Mouse (Mus musculus): Measurements from ENCODE around the gene Olfr103. TPM values are rescaled to one million over a fixed set of nuclear protein-coding genes. Genes with fewer than 3 reads are reported as not detected.

Olfr103 gene
- total RNA-seq (2015) (not detected in 2 replicates), total RNA-seq (2017) (not detected in 2 replicates)

DNA sequence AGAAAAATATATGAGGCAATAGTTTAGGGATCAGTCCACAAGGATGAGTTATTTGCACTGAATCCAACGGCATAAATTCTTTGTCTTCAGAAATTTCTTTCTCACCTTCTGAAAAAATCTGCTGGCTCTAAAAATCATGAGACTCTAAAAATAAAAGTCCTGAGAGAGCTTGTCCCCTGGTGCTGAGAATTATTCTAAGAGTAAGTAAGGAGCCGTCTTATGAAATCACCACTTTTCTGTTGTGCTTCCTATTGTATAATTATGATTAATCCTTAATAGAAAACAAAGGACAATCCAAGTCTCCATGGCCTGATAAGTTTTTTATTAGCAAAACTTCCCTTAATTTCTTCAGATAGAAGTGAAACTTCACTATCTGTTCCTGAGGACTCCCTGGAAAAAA lies at the start of gene Olfr103:
Gene Olfr103 (minus strand): TSS at position 101 of the 400 bp plus-strand sequence.
- no peak for ATAC-seq (ENCODE audit: poor library complexity, severe bottlenecking)

DNA sequence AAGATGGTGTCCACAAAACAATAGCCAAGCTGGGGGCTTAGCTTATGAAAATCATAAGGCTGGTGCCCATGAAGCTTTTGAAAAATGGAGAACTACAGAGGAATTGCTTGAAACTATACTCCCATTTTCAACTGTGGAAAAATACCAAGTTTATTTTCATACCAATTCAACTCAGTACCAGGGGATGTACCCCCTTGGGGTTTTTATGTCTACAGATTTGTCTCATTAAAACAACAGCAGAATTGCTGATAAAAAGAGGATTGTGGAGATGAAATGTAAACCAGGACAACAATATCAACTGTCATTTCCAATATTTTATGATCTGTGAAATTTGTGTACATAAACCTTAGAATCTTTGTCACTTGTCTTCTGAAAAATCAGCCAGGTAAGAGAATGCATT lies 39.2 kb upstream of the Olfr103 start, which contains the start of gene Olfr105-ps:
Gene Olfr105-ps (plus strand): TSS at position 301 of the 400 bp plus-strand sequence.
- no peak for ATAC-seq (ENCODE audit: poor library complexity, severe bottlenecking)

DNA sequence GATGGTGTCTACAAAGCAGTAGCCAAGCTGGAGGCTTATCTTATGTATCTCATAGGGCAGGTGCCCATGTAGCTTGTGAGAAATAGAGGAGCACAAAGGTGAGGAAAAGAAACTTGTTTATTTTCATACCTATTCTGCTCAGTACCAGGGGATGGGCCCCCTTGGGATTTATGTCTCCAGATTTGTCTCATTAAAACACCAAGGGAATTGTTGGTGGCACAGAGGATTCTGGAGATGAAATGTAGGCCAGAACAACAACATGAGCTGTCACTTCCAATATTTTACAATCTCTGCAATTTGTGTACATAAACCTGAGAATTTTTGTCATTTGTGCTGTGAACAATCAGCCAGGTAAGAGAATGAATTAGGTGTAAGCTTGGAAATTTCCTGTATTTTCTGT lies 19.8 kb upstream of the Olfr103 start, which contains the start of gene Olfr104-ps:
Gene Olfr104-ps (plus strand): TSS at position 301 of the 400 bp plus-strand sequence.
- ATAC-seq (ENCODE audit: poor library complexity, severe bottlenecking) = no peak

DNA sequence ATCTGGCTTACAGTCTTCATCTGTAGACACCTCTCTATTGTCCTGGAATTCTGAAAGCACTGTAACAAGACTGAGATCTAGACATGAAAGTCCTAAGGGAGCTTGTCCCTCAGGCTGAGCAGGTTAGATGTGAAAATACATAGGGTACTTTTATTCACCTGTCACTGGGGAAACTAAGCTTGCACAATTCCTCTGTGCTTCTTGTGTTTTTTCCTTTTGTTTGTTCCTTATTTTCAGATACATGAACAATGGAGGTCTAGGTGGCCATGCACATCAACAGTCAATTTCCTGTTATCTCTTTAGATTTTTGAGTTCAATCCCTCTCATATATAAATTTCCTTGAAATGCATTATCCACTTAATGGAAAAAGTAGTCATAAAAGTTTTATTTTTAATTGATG lies 22.5 kb downstream of the Olfr103 start, which contains the start of gene Olfr102:
Gene Olfr102 (minus strand): TSS at position 101 of the 400 bp plus-strand sequence.
- ATAC-seq (ENCODE audit: poor library complexity, severe bottlenecking) = no peak

DNA sequence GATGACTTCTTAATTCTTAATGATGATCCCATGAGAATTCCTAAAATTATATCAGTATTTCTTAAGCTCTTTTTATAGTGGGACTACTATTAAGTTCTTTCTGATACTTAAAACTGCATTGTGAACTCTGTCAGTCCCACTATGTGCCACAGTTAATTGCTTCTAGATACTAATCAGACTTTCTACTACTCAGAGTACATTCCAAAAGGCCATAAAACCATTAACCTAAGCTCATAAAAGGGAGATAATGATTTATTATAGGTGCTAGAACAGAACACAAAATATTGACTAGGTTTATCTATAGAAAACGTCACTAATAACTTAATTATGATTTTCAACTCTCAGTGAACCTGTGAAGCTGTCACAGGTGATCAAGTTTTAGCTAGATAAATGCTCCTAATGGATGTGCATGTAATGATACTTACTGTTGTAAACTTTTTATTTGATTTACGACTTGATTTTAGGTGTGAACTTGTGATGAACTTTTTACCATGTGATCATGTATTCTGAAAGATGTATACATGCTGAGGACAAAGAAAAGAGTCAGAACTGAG lies 29.3 kb downstream of the Olfr103 start:
- no peak for ATAC-seq (ENCODE audit: poor library complexity, severe bottlenecking)

DNA sequence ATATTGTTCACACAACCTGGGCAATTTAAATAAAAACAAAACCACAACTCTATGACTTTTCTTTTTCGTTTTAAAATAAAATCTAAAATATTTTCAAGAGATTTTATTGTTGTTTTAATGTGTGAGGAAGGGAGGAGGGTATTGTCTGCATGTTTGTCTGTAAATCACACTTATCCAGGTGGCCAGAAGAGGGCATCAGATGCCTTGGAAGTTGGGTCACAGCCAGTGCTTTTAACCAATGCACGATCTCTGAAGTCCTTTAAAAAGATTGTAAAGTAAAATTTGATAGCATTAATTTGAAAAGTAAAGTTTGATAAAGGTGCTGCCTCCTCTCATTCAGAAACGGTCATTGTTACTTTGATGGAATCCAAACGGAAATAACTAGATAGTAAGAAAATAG lies 31.0 kb downstream of the Olfr103 start:
- no peak for ATAC-seq (ENCODE audit: poor library complexity, severe bottlenecking)

DNA sequence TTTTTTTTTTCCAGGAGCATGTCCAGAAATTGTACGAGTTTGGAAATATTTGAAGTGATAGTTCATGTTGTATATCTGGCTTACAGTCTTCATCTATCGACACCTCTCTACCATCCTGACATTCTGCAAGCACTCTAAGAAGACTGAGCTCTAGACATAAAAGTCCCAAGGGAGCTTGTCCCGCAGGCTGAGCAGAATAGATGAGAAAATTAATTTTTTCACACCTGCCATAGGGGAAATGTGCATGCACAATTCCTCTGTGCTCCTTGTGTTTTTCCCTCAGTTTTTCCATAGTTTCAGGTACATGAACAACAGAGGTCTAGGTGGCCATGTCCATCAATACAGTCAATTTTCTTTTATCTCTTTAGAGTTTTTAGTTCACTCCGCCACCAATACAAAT lies 35.3 kb downstream of the Olfr103 start, which contains the start of gene Olfr101:
Gene Olfr101 (minus strand): TSS at position 101 of the 400 bp plus-strand sequence.
- no peak for ATAC-seq (ENCODE audit: poor library complexity, severe bottlenecking)

Other genes with a start within 250 kb of the Olfr103 start
- not detected in 2 replicates for gene Olfr91, start 241.4 kb downstream of the Olfr103 start, total RNA-seq (2015)
- gene Olfr91, start 241.4 kb downstream of the Olfr103 start, total RNA-seq (2017) = not detected in 2 replicates
- gene Olfr92, start 219.6 kb downstream of the Olfr103 start, total RNA-seq (2015) = not detected in 2 replicates
- gene Olfr92, start 219.6 kb downstream of the Olfr103 start, total RNA-seq (2017) = not detected in 2 replicates
- gene Olfr93, start 178.2 kb downstream of the Olfr103 start, total RNA-seq (2015) = not detected in 2 replicates
- not detected in 2 replicates for gene Olfr93, start 178.2 kb downstream of the Olfr103 start, total RNA-seq (2017)
- not detected in 2 replicates for gene Ubd, start 145.8 kb downstream of the Olfr103 start, total RNA-seq (2015)
- 0.40 TPM in 1 of 2 replicates, not detected in the other for gene Ubd, start 145.8 kb downstream of the Olfr103 start, total RNA-seq (2017)
- gene Olfr94, start 138.7 kb downstream of the Olfr103 start, total RNA-seq (2015) = not detected in 2 replicates
- gene Olfr94, start 138.7 kb downstream of the Olfr103 start, total RNA-seq (2017) = not detected in 2 replicates
- not detected in 2 replicates for gene Olfr95, start 126.6 kb downstream of the Olfr103 start, total RNA-seq (2015)
- gene Olfr95, start 126.6 kb downstream of the Olfr103 start, total RNA-seq (2017) = 0.04 TPM in 1 of 2 replicates, not detected in the other
- gene Olfr96, start 119.6 kb downstream of the Olfr103 start, total RNA-seq (2015) = not detected in 2 replicates
- not detected in 2 replicates for gene Olfr96, start 119.6 kb downstream of the Olfr103 start, total RNA-seq (2017)
- gene Olfr97, start 102.4 kb downstream of the Olfr103 start, total RNA-seq (2015) = not detected in 2 replicates
- gene Olfr97, start 102.4 kb downstream of the Olfr103 start, total RNA-seq (2017) = not detected in 2 replicates
- not detected in 2 replicates for gene Olfr98, start 75.9 kb downstream of the Olfr103 start, total RNA-seq (2015)
- not detected in 2 replicates for gene Olfr98, start 75.9 kb downstream of the Olfr103 start, total RNA-seq (2017)
- 17.4 and 20.9 TPM in 2 replicates for gene H2-M3, start 69.5 kb downstream of the Olfr103 start, total RNA-seq (2015)
- 42.3 and 45.1 TPM in 2 replicates for gene H2-M3, start 69.5 kb downstream of the Olfr103 start, total RNA-seq (2017)
- not detected in 2 replicates for gene Olfr99, start 56.2 kb downstream of the Olfr103 start, total RNA-seq (2015)
- not detected in 2 replicates for gene Olfr99, start 56.2 kb downstream of the Olfr103 start, total RNA-seq (2017)
- not detected in 2 replicates for gene Olfr101, start 35.4 kb downstream of the Olfr103 start, total RNA-seq (2015)
- not detected in 2 replicates for gene Olfr101, start 35.4 kb downstream of the Olfr103 start, total RNA-seq (2017)
- gene Olfr102, start 22.6 kb downstream of the Olfr103 start, total RNA-seq (2015) = not detected in 2 replicates
- gene Olfr102, start 22.6 kb downstream of the Olfr103 start, total RNA-seq (2017) = not detected in 2 replicates
- not detected in 2 replicates for gene Olfr104-ps, start 19.9 kb upstream of the Olfr103 start, total RNA-seq (2015)
- not detected in 2 replicates for gene Olfr104-ps, start 19.9 kb upstream of the Olfr103 start, total RNA-seq (2017)
- gene Olfr105-ps, start 39.3 kb upstream of the Olfr103 start, total RNA-seq (2015) = not detected in 2 replicates
- gene Olfr105-ps, start 39.3 kb upstream of the Olfr103 start, total RNA-seq (2017) = not detected in 2 replicates
- gene Olfr106-ps, start 50.7 kb upstream of the Olfr103 start, total RNA-seq (2015) = not detected in 2 replicates
- gene Olfr106-ps, start 50.7 kb upstream of the Olfr103 start, total RNA-seq (2017) = not detected in 2 replicates
- gene Olfr107, start 59.5 kb upstream of the Olfr103 start, total RNA-seq (2015) = not detected in 2 replicates
- not detected in 2 replicates for gene Olfr107, start 59.5 kb upstream of the Olfr103 start, total RNA-seq (2017)
- not detected in 2 replicates for gene Olfr108, start 105.8 kb upstream of the Olfr103 start, total RNA-seq (2015)
- gene Olfr108, start 105.8 kb upstream of the Olfr103 start, total RNA-seq (2017) = not detected in 2 replicates
- not detected in 2 replicates for gene Olfr109, start 119.2 kb upstream of the Olfr103 start, total RNA-seq (2015)
- gene Olfr109, start 119.2 kb upstream of the Olfr103 start, total RNA-seq (2017) = not detected in 2 replicates
- gene H2-M2, start 143.9 kb upstream of the Olfr103 start, total RNA-seq (2015) = 0.62 TPM in 1 of 2 replicates, not detected in the other
- not detected in 2 replicates for gene H2-M2, start 143.9 kb upstream of the Olfr103 start, total RNA-seq (2017)
- not detected in 2 replicates for gene Olfr110, start 152.8 kb upstream of the Olfr103 start, total RNA-seq (2015)
- gene Olfr110, start 152.8 kb upstream of the Olfr103 start, total RNA-seq (2017) = not detected in 2 replicates
- not detected in 2 replicates for gene Olfr111, start 168.3 kb upstream of the Olfr103 start, total RNA-seq (2015)
- not detected in 2 replicates for gene Olfr111, start 168.3 kb upstream of the Olfr103 start, total RNA-seq (2017)
- gene Olfr112, start 229.8 kb upstream of the Olfr103 start, total RNA-seq (2015) = not detected in 2 replicates
- not detected in 2 replicates for gene Olfr112, start 229.8 kb upstream of the Olfr103 start, total RNA-seq (2017)
- gene Olfr113, start 238.0 kb upstream of the Olfr103 start, total RNA-seq (2015) = not detected in 2 replicates
- not detected in 2 replicates for gene Olfr113, start 238.0 kb upstream of the Olfr103 start, total RNA-seq (2017)